Mouse (Mus musculus) CD8-positive naive resting alpha-beta T cell, adult 2 months (primary cell): ENCODE data around the gene Gm2237.
"Not testable (repeated sequence)": the region's sequence is repeated elsewhere in the genome, so short reads cannot be mapped to it uniquely, and the experiment has no call there.

ENCODE experiments used
- DNase-seq, 2 experiments: peaks; one replicate each; pipeline ENCODE4 v3.0.0; 2022; ENCODE audit warnings: low read depth in 2 of 2, low spot score in 2 of 2

The Gm2237 gene

GRCm38 (mm10) chr14:19584804-19585667 lies at the start of gene Gm2237:
Gene Gm2237, minus strand, starts transcription at chr14:19585135.
- DNase-seq = not testable (repeated sequence)

DNA sequence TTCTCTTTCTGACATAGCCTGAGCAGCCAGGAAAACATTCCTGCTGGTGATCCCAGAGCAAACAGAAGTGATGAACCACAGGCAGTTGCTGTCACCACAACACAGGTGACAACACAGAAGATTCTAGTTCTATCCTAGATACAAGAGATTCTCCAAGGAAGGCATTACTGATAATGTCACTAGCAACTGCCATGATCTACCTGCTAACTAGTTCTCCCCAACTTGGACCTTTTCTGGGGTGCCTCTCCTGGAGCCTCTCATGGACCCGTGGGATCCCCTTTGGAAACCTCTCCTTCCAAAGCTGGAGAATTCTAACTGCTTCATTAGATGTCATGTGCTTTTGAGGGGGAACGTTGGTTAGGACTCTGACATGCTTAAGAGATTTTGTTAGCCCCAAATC lies 17.5 kb upstream of the Gm2237 start, which contains the start of gene Gm5458:
TSS of gene Gm5458 (minus strand) at position 101 of the 400 bp plus-strand sequence.
- not testable (repeated sequence) for DNase-seq

GRCm38 (mm10) chr14:19549863-19550262 lies 35.1 kb downstream of the Gm2237 start, which contains the start of gene Gm2244:
Gene Gm2244, minus strand, starts transcription at chr14:19549963.
- DNase-seq = not testable (repeated sequence)
